Comparison of ENCODE assay signal across 9 mouse cellular contexts in genomic region chr6:128237102-128237763, GRCm38 (mm10).
DNase-seq lines count a peak whose midpoint lies in the region; ATAC-seq and TF ChIP-seq lines count a peak whose summit lies in the region.
"Had no signal": no experiment of that assay in that cellular context is flagged by ENCODE, and none has a peak within 500 bp of the region (broad histone marks: within the 10 kb centered on the region; RNA-seq: fewer than 3 reads in every experiment).

No protein-coding gene starts in this region.

- no peaks in the 10 kb centered on the region for H3K36me3 ChIP-seq in intestine, embryonic 16.5 days (ENCODE audit: control insufficient read depth, insufficient read depth, low read length)
- H3K36me3 ChIP-seq in intestine, embryonic 15.5 days: no peaks in the 10 kb centered on the region
- H3K36me3 ChIP-seq in CH12.LX (replicated peaks in 1 of 2; ENCODE audit: control insufficient read depth in 1 of 2, insufficient read depth in 1 of 2, low read length in 1 of 2): no peaks in the 10 kb centered on the region

- dilution Hi-C loops in CH12.LX (cut with MboI; ENCODE audit: extremely low pct_ligation_motif_present, extremely low pct_unique_long_range_greater_than_20kb, low sequenced_read_pairs): no loop called here

- no peak overlapping the region for H3K9ac ChIP-seq in intestine, embryonic 16.5 days (ENCODE audit: low read depth, low read length)
- H3K9ac ChIP-seq in intestine, embryonic 15.5 days: no peak overlapping the region
- no peak overlapping the region for H3K9ac ChIP-seq in CH12.LX (ENCODE audit: insufficient read depth, low read depth)
- H3K9ac ChIP-seq: heart, embryonic 13.5 days had no signal

- H3K4me1 ChIP-seq in intestine, embryonic 16.5 days (ENCODE audit: control insufficient read depth, insufficient read depth, low read length): no peaks in the 10 kb centered on the region
- H3K4me1 ChIP-seq in intestine, embryonic 15.5 days (replicated peaks): no peaks in the 10 kb centered on the region
- peaks cover 0 to 10% of the 10 kb centered on the region in 2 experiments; a peak in 2 of 4 replicates for H3K4me1 ChIP-seq in CH12.LX (ENCODE audit: control insufficient read depth in 1 of 2, insufficient read depth in 2 of 2)
- H3K4me1 ChIP-seq: heart, embryonic 13.5 days had no signal

- TF ChIP-seq EP300 in CH12.LX (IDR thresholded peaks at IDR 0.05; ENCODE audit: low read length): no peak

- 67% methylated on average over 2 of the region's 2 CpGs for WGBS in intestine, embryonic 16.5 days
- WGBS in intestine, embryonic 15.5 days: 63% methylated on average over 2 of the region's 2 CpGs

- H3K4me3 ChIP-seq in intestine, embryonic 16.5 days (ENCODE audit: low read length): no peak overlapping the region
- no peak overlapping the region for H3K4me3 ChIP-seq in intestine, embryonic 15.5 days (replicated peaks)
- H3K4me3 ChIP-seq in CH12.LX (replicated peaks in 1 of 3; ENCODE audit: low read depth in 2 of 3, low read length in 2 of 3, poor library complexity in 1 of 3): no peak overlapping the region
- H3K4me3 ChIP-seq: heart, embryonic 13.5 days had no signal

- ATAC-seq in intestine, embryonic 16.5 days: peak; percentile 40; the same call in 1 of the 2 replicates
- no peak for ATAC-seq in intestine, embryonic 15.5 days

- no peaks in the 10 kb centered on the region for H3K9me3 ChIP-seq in intestine, embryonic 16.5 days (ENCODE audit: control insufficient read depth, low read length)
- H3K9me3 ChIP-seq in intestine, embryonic 15.5 days: no peaks in the 10 kb centered on the region
- H3K9me3 ChIP-seq in CH12.LX (replicated peaks; ENCODE audit: low read length): no peaks in the 10 kb centered on the region
- H3K9me3 ChIP-seq: heart, embryonic 13.5 days had no signal

- no peak overlapping the region for H3K4me2 ChIP-seq in intestine, embryonic 16.5 days (ENCODE audit: low read depth, low read length)
- no peak overlapping the region for H3K4me2 ChIP-seq in intestine, embryonic 15.5 days (replicated peaks)
- H3K4me2 ChIP-seq in CH12.LX (ENCODE audit: insufficient read depth, low read depth, poor library complexity, severe bottlenecking): no peak overlapping the region
- H3K4me2 ChIP-seq: heart, embryonic 13.5 days had no signal

- no peak for TF ChIP-seq POLR2A in CH12.LX (IDR thresholded peaks at IDR 0.05; ENCODE audit: low read depth, low read length)

- no peaks in the 10 kb centered on the region for H3K27me3 ChIP-seq in intestine, embryonic 16.5 days (replicated peaks; ENCODE audit: control insufficient read depth, insufficient read depth, low read length)
- H3K27me3 ChIP-seq in intestine, embryonic 15.5 days (replicated peaks): no peaks in the 10 kb centered on the region
- peaks cover 1% of the 10 kb centered on the region for H3K27me3 ChIP-seq in CH12.LX (replicated peaks)
- H3K27me3 ChIP-seq: heart, embryonic 13.5 days had no signal

- DNase-seq in 3T3-L1 (ENCODE audit: low read depth, low spot score) (peak; percentile 32), CH12.LX (ENCODE audit: extremely low read depth) (peak; percentile 34)
- peak; percentile 73 to 85 for DNase-seq in cerebellum, postnatal 25 days
- DNase-seq in thymus, postnatal 0 days (ENCODE audit: low spot score): no peak
- no peak for DNase-seq in frontal cortex, adult 2 months (ENCODE audit: extremely low spot score in 1 of 2, low spot score in 1 of 2)
- DNase-seq in spleen, postnatal 14 days (ENCODE audit: low spot score in 2 of 2): no peak

- no peak overlapping the region for H3K27ac ChIP-seq in intestine, embryonic 16.5 days (ENCODE audit: low read length)
- no peak overlapping the region for H3K27ac ChIP-seq in intestine, embryonic 15.5 days
- H3K27ac ChIP-seq in CH12.LX (ENCODE audit: insufficient read depth, low read depth): no peak overlapping the region
- H3K27ac ChIP-seq: heart, embryonic 13.5 days had no signal

- TF ChIP-seq CTCF in CH12.LX (conservative IDR thresholded peaks at IDR 0.05 in 1 of 2, IDR thresholded peaks at IDR 0.05 in 1 of 2; ENCODE audit: low read depth in 2 of 2, low read length in 2 of 2): peak in 1 of 2 experiments; percentile 54; a peak in 2 of 4 replicates

- in situ Hi-C loops in CH12.LX (cut with MboI; ENCODE audit: low pct_ligation_motif_present, low pct_unique_long_range_greater_than_20kb, low sequenced_read_pairs): loop anchor here (5.0 kb wide), 1 partner anchor 60 kb away; no protein-coding TSS in a partner anchor

- H3K79me2 ChIP-seq in CH12.LX (replicated peaks; ENCODE audit: control insufficient read depth, extremely low read depth, insufficient read depth, poor library complexity, severe bottlenecking): no peaks in the 10 kb centered on the region

- no peak for TF ChIP-seq RAD21 in CH12.LX (IDR thresholded peaks at IDR 0.05; ENCODE audit: low read depth, low read length)

TF ChIP-seq in CH12.LX, 34 proteins besides CTCF, POLR2A, EP300 and RAD21:
- TF ChIP-seq MYC (IDR thresholded peaks at IDR 0.05; ENCODE audit: low read depth, low read length): no peak
- TF ChIP-seq SIN3A (IDR thresholded peaks at IDR 0.05; ENCODE audit: low read length): no peak
- no peak for TF ChIP-seq MAX (IDR thresholded peaks at IDR 0.05; ENCODE audit: low read length)
- TF ChIP-seq USF1 (IDR thresholded peaks at IDR 0.05; ENCODE audit: low read depth, low read length): no peak
- TF ChIP-seq TCF12 (IDR thresholded peaks at IDR 0.05; ENCODE audit: low read depth, low read length): no peak

Comparison
In these comparisons a context has a peak if more than half of its experiments do, and no peak if none do; other contexts are left out.
1. DNase-seq: peak in 3T3-L1 (single experiment), CH12.LX (single experiment) and cerebellum, postnatal 25 days (2 of 2); none in thymus, postnatal 0 days (single experiment), frontal cortex, adult 2 months (0 of 2) and spleen, postnatal 14 days (0 of 2).